9 mouse cellular contexts compared by ENCODE assay signal in the genomic region with DNA sequence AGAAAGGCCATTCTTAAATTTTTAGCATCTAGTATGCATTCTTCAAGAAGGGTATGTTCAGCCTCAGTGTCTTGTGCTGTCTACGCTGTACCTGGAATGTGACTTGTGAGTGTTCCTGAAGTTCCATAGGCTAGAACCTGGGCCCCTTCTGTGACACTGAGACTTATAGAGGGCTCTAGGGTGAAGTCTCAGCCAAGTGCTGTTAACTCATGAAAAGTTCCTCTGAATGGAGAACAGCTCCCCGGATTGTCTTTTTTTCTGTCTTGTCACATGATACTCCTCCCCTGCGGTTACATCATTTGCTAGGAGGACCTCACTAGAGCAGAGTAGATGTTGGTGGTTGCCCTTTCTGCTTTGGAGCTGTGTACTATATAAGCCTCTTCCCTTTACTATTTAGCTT. TPM values are rescaled to one million over a fixed set of nuclear protein-coding genes. Genes with fewer than 3 reads are reported as not detected.
DNase-seq lines count a peak whose midpoint lies in the region; ATAC-seq lines count a peak whose summit lies in the region.
"Had no signal": no experiment of that assay in that cellular context is flagged by ENCODE, and none has a peak within 500 bp of the region (broad histone marks: within the 10 kb centered on the region; RNA-seq: fewer than 3 reads in every experiment).

No protein-coding gene starts in this region.

- H3K4me2 ChIP-seq in forebrain, embryonic 11.5 days (ENCODE audit: low read depth, low read length, severe bottlenecking): no peak overlapping the region
- H3K4me2 ChIP-seq in forebrain, embryonic 13.5 days: no peak overlapping the region
- H3K4me2 ChIP-seq in lung, embryonic 16.5 days (ENCODE audit: low read depth, low read length): peak overlapping the region; percentile 47
- H3K4me2 ChIP-seq in forebrain, embryonic 16.5 days (ENCODE audit: low read length): no peak overlapping the region

- H3K9me3 ChIP-seq in forebrain, embryonic 11.5 days (ENCODE audit: control insufficient read depth, low read length): no peaks in the 10 kb centered on the region
- no peaks in the 10 kb centered on the region for H3K9me3 ChIP-seq in forebrain, embryonic 13.5 days (replicated peaks)
- no peaks in the 10 kb centered on the region for H3K9me3 ChIP-seq in lung, embryonic 16.5 days (ENCODE audit: control insufficient read depth, low read length)
- H3K9me3 ChIP-seq in forebrain, embryonic 16.5 days (ENCODE audit: control insufficient read depth, low read length): no peaks in the 10 kb centered on the region

- intact Hi-C loops in gastrocnemius, postnatal 14 days (cut with DNase I; ENCODE audit: low total_unique reads): no loop called here

- no peak overlapping the region for H3K4me3 ChIP-seq in forebrain, embryonic 11.5 days (ENCODE audit: low read depth, low read length)
- H3K4me3 ChIP-seq in forebrain, embryonic 13.5 days: no peak overlapping the region
- H3K4me3 ChIP-seq in lung, embryonic 16.5 days (ENCODE audit: low read length): peak overlapping the region; percentile 18; the same call in 1 of the 2 replicates
- no peak overlapping the region for H3K4me3 ChIP-seq in forebrain, embryonic 16.5 days (replicated peaks; ENCODE audit: low read length)

- peak; percentile 35 for DNase-seq in forebrain, embryonic 11.5 days (ENCODE audit: low spot score)
- DNase-seq in lung, postnatal 36 days: no peak
- peak; percentile 68 for DNase-seq in naive thymus-derived CD4-positive, alpha-beta T cell, adult 2 months (ENCODE audit: low read depth)
- no peak for DNase-seq in urinary bladder, postnatal 25 days (ENCODE audit: low spot score)
- no peak for DNase-seq in gastrocnemius, postnatal 14 days
- DNase-seq: adrenal gland, postnatal 36 days had no signal

- H3K4me1 ChIP-seq in forebrain, embryonic 11.5 days (replicated peaks; ENCODE audit: control insufficient read depth, insufficient read depth, low read length): peaks cover 20% of the 10 kb centered on the region; the same call in 1 of the 2 replicates
- H3K4me1 ChIP-seq in forebrain, embryonic 13.5 days: peaks cover 27% of the 10 kb centered on the region
- H3K4me1 ChIP-seq in lung, embryonic 16.5 days (replicated peaks; ENCODE audit: control insufficient read depth, insufficient read depth, low read length): peaks cover 47% of the 10 kb centered on the region
- peaks cover 26% of the 10 kb centered on the region for H3K4me1 ChIP-seq in forebrain, embryonic 16.5 days (replicated peaks; ENCODE audit: control insufficient read depth, insufficient read depth, low read length)

- H3K36me3 ChIP-seq in forebrain, embryonic 11.5 days (ENCODE audit: control insufficient read depth, insufficient read depth, low read length): no peaks in the 10 kb centered on the region
- H3K36me3 ChIP-seq in forebrain, embryonic 13.5 days (ENCODE audit: poor library complexity, severe bottlenecking): no peaks in the 10 kb centered on the region
- no peaks in the 10 kb centered on the region for H3K36me3 ChIP-seq in lung, embryonic 16.5 days (ENCODE audit: control insufficient read depth, insufficient read depth, low read length)
- H3K36me3 ChIP-seq in forebrain, embryonic 16.5 days (ENCODE audit: control insufficient read depth, insufficient read depth): no peaks in the 10 kb centered on the region

- H3K27ac ChIP-seq in forebrain, embryonic 11.5 days (ENCODE audit: low read depth, low read length): no peak overlapping the region
- no peak overlapping the region for H3K27ac ChIP-seq in forebrain, embryonic 13.5 days
- H3K27ac ChIP-seq in lung, embryonic 16.5 days (ENCODE audit: low read length): peak overlapping the region; percentile 93
- H3K27ac ChIP-seq in forebrain, embryonic 16.5 days (ENCODE audit: low read length): no peak overlapping the region; the same call in 1 of the 2 replicates

- H3K27me3 ChIP-seq in forebrain, embryonic 11.5 days (ENCODE audit: control insufficient read depth, insufficient read depth, low read length): peaks cover 85% of the 10 kb centered on the region
- H3K27me3 ChIP-seq in forebrain, embryonic 13.5 days: peaks cover 93% of the 10 kb centered on the region
- no peaks in the 10 kb centered on the region for H3K27me3 ChIP-seq in lung, embryonic 16.5 days (ENCODE audit: control insufficient read depth, insufficient read depth, low read depth, low read length)
- peaks cover 67% of the 10 kb centered on the region for H3K27me3 ChIP-seq in forebrain, embryonic 16.5 days (replicated peaks; ENCODE audit: control insufficient read depth, insufficient read depth, low read length)

- WGBS in forebrain, embryonic 11.5 days: 8% methylated on average over 3 of the region's 3 CpGs
- 10% methylated on average over 3 of the region's 3 CpGs for WGBS in forebrain, embryonic 13.5 days
- WGBS in lung, embryonic 16.5 days: 8% methylated on average over 3 of the region's 3 CpGs
- 5% methylated on average over 3 of the region's 3 CpGs for WGBS in forebrain, embryonic 16.5 days

- no peak; the same call in 1 of the 2 replicates for ATAC-seq in forebrain, embryonic 11.5 days (replicated peaks; ENCODE audit: low FRiP score)
- ATAC-seq in forebrain, embryonic 13.5 days: no peak; the same call in 1 of the 2 replicates
- ATAC-seq in lung, embryonic 16.5 days (ENCODE audit: low read depth): 0 out of 2 replicates have a peak, but pooled peaks have one; percentile 5
- peak; percentile 19; the same call in 1 of the 2 replicates for ATAC-seq in forebrain, embryonic 16.5 days

- H3K9ac ChIP-seq in forebrain, embryonic 11.5 days (ENCODE audit: low read length): no peak overlapping the region
- no peak overlapping the region for H3K9ac ChIP-seq in forebrain, embryonic 13.5 days
- H3K9ac ChIP-seq in lung, embryonic 16.5 days (ENCODE audit: low read length): 0 out of 2 replicates have a peak overlapping the region, but pooled peaks have one; percentile 22
- H3K9ac ChIP-seq in forebrain, embryonic 16.5 days (replicated peaks; ENCODE audit: low read depth, low read length): no peak overlapping the region

RNA-seq across cellular contexts. Expression of a gene that starts 40.5 kb away (rescaled TPM):
- 18.4 and 22.6 TPM in 2 replicates for polyA plus RNA-seq in forebrain, embryonic 11.5 days (2014; fragmentation: Nextera tagmentation; extraction: Ambion mirVana)
- 16.0 and 16.7 TPM in 2 replicates for polyA plus RNA-seq in forebrain, embryonic 13.5 days (2015; fragmentation: Nextera tagmentation; extraction: Ambion mirVana)
- polyA plus RNA-seq in lung, embryonic 16.5 days (2015; fragmentation: Nextera tagmentation; extraction: Ambion mirVana): 108 and 115 TPM in 2 replicates
- polyA plus RNA-seq in forebrain, embryonic 16.5 days (2015; fragmentation: Nextera tagmentation; extraction: Ambion mirVana): 21.3 and 26.2 TPM in 2 replicates
- total RNA-seq in gastrocnemius, postnatal 14 days (2021): 10 to 100 TPM; 33.0 to 35.7 TPM

Comparison
In these comparisons a context has a peak if more than half of its experiments do, and no peak if none do; other contexts are left out.
1. ATAC-seq: peak in lung, embryonic 16.5 days (single experiment) and forebrain, embryonic 16.5 days (single experiment); none in forebrain, embryonic 11.5 days (single experiment) and forebrain, embryonic 13.5 days (single experiment).
2. DNase-seq: peak in forebrain, embryonic 11.5 days (single experiment) and naive thymus-derived CD4-positive, alpha-beta T cell, adult 2 months (single experiment); none in lung, postnatal 36 days (single experiment), urinary bladder, postnatal 25 days (single experiment) and gastrocnemius, postnatal 14 days (single experiment).